Mouse (Mus musculus): Measurements from ENCODE around the gene Hspb3. TPM values are rescaled to one million over a fixed set of nuclear protein-coding genes. Genes with fewer than 3 reads are reported as not detected.
A peak's percentile ranks its signal among the peaks of the same experiment; 100 is the strongest.

Gene Hspb3
- total RNA-seq, 2 experiments from 2014 or later: 0.99 to 2.2 TPM

- peak in 1 of 2 experiments; percentile 45 for DNase-seq (ENCODE audit: low spot score in 2 of 2)
Measured at GRCm38 (mm10) chr13:113638914-113639313, 24.6 kb downstream of the Hspb3 start.

GRCm38 (mm10) chr13:113635799-113636222, 27.7 kb downstream of the Hspb3 start:
- DNase-seq (ENCODE audit: low spot score in 2 of 2): no peak

- DNase-seq (ENCODE audit: low spot score in 2 of 2): no peak
Measured at GRCm38 (mm10) chr13:113634732-113635481, 28.6 kb downstream of the Hspb3 start.

GRCm38 (mm10) chr13:113632506-113632905, 31.0 kb downstream of the Hspb3 start:
- DNase-seq (ENCODE audit: low spot score in 2 of 2): no peak

GRCm38 (mm10) chr13:113627601-113628000, 35.9 kb downstream of the Hspb3 start:
- no peak for DNase-seq (ENCODE audit: low spot score in 2 of 2)

- no peak for DNase-seq (ENCODE audit: low spot score in 2 of 2)
Measured at GRCm38 (mm10) chr13:113622865-113623255, 40.6 kb downstream of the Hspb3 start.

GRCm38 (mm10) chr13:113622122-113622864, 41.2 kb downstream of the Hspb3 start:
- DNase-seq (ENCODE audit: low spot score in 2 of 2): no peak

GRCm38 (mm10) chr13:113619003-113619402, 44.5 kb downstream of the Hspb3 start:
- no peak for DNase-seq (ENCODE audit: low spot score in 2 of 2)

GRCm38 (mm10) chr13:113617891-113618823, 45.3 kb downstream of the Hspb3 start, which contains the start of gene Snx18:
Snx18 (minus strand) TSS chr13:113618564.
- peak; percentile 85 to 93 for DNase-seq (ENCODE audit: low spot score in 2 of 2)

- peak in 1 of 2 experiments; percentile 42 for DNase-seq (ENCODE audit: low spot score in 2 of 2)
Measured at GRCm38 (mm10) chr13:113617338-113617890, 46.1 kb downstream of the Hspb3 start.

GRCm38 (mm10) chr13:113616751-113617337, 46.6 kb downstream of the Hspb3 start:
- DNase-seq (ENCODE audit: low spot score in 2 of 2): no peak

GRCm38 (mm10) chr13:113615971-113616671, 47.4 kb downstream of the Hspb3 start:
- DNase-seq (ENCODE audit: low spot score in 2 of 2): no peak

GRCm38 (mm10) chr13:113615546-113615941, 47.9 kb downstream of the Hspb3 start:
- no peak for DNase-seq (ENCODE audit: low spot score in 2 of 2)

- DNase-seq (ENCODE audit: low spot score in 2 of 2): peak in 1 of 2 experiments; percentile 76
Measured at GRCm38 (mm10) chr13:113614635-113615545, 48.6 kb downstream of the Hspb3 start.

- DNase-seq (ENCODE audit: low spot score in 2 of 2): no peak
Measured at GRCm38 (mm10) chr13:113613882-113614281, 49.6 kb downstream of the Hspb3 start.

- no peak for DNase-seq (ENCODE audit: low spot score in 2 of 2)
Measured at GRCm38 (mm10) chr13:113613341-113613740, 50.1 kb downstream of the Hspb3 start.
